Mouse (Mus musculus) regulatory T cell (primary cell): ENCODE measurements around the gene Dnajc7.
"Not testable (repeated sequence)": the region's sequence is repeated elsewhere in the genome, so short reads cannot be mapped to it uniquely, and the experiment has no call there.

Experiments
- in situ Hi-C: fragments of 300-600 bp; cut with MboI, MseI; formaldehyde crosslinking; loops from one replicate; pipeline ENCODE4 v1.15.1; 2025; ENCODE audit warnings: high pct_unique_total_duplicates

The Dnajc7 gene

GRCm38 (mm10) chr11:100619982-100620381, at the start of gene Dnajc7:
Gene Dnajc7 (minus strand): TSS chr11:100620168.
- in situ Hi-C loops: no loop called here

GRCm38 (mm10) chr11:100659806-100660205, 39.8 kb upstream of the Dnajc7 start:
- in situ Hi-C loops: no loop called here

- in situ Hi-C loops: no loop called here
Measured at GRCm38 (mm10) chr11:100656458-100656857, 36.5 kb upstream of the Dnajc7 start.

- in situ Hi-C loops: not testable (repeated sequence)
Measured at GRCm38 (mm10) chr11:100655589-100655988, 35.6 kb upstream of the Dnajc7 start.

GRCm38 (mm10) chr11:100651748-100652147, 31.8 kb upstream of the Dnajc7 start:
- in situ Hi-C loops: no loop called here

GRCm38 (mm10) chr11:100651205-100651604, 31.2 kb upstream of the Dnajc7 start:
- in situ Hi-C loops: no loop called here

GRCm38 (mm10) chr11:100648405-100648804, 28.4 kb upstream of the Dnajc7 start:
- in situ Hi-C loops: no loop called here

GRCm38 (mm10) chr11:100646265-100646664, 26.3 kb upstream of the Dnajc7 start:
- in situ Hi-C loops: no loop called here

- in situ Hi-C loops: loop anchor here (5.0 kb wide), 1 partner anchor 77 kb away; no protein-coding TSS in a partner anchor
Measured at GRCm38 (mm10) chr11:100643612-100644575, 23.9 kb upstream of the Dnajc7 start.

GRCm38 (mm10) chr11:100640159-100640906, 20.4 kb upstream of the Dnajc7 start:
- in situ Hi-C loops: loop anchor here (5.0 kb wide), 1 partner anchor 73 kb away; no protein-coding TSS in a partner anchor

GRCm38 (mm10) chr11:100634530-100634929, 14.6 kb upstream of the Dnajc7 start:
- in situ Hi-C loops: no loop called here

GRCm38 (mm10) chr11:100628862-100629352, 8.9 kb upstream of the Dnajc7 start:
- in situ Hi-C loops: no loop called here

- in situ Hi-C loops: no loop called here
Measured at GRCm38 (mm10) chr11:100628056-100628455, 8.1 kb upstream of the Dnajc7 start.

- in situ Hi-C loops: no loop called here
Measured at GRCm38 (mm10) chr11:100626701-100627195, 6.8 kb upstream of the Dnajc7 start.

GRCm38 (mm10) chr11:100625754-100626700, 6.1 kb upstream of the Dnajc7 start:
- in situ Hi-C loops: no loop called here

GRCm38 (mm10) chr11:100623867-100624266, 3.9 kb upstream of the Dnajc7 start:
- in situ Hi-C loops: no loop called here

GRCm38 (mm10) chr11:100622714-100623113, 2.7 kb upstream of the Dnajc7 start:
- in situ Hi-C loops: no loop called here

GRCm38 (mm10) chr11:100619485-100619975, 438 bp downstream of the Dnajc7 start:
- in situ Hi-C loops: no loop called here

GRCm38 (mm10) chr11:100618761-100619484, 1.0 kb downstream of the Dnajc7 start, which contains the start of gene Nkiras2:
Gene Nkiras2 (plus strand): TSS chr11:100619244.
- in situ Hi-C loops: no loop called here

- in situ Hi-C loops: no loop called here
Measured at GRCm38 (mm10) chr11:100617480-100617879, 2.5 kb downstream of the Dnajc7 start.
